Mouse (Mus musculus) ES-Bruce4 (cell line): ENCODE results near the gene Baiap2l2.
A peak's percentile ranks its signal among the peaks of the same experiment; 100 is the strongest.

ENCODE experiments used
- CTCF ChIP-seq: IDR thresholded peaks from one replicate; pipeline ENCODE4 v1.8.1; 2011; ENCODE audit warnings: low read depth, low read length
- EP300 ChIP-seq: IDR thresholded peaks from 2 replicates; pipeline ENCODE4 v1.6.1; 2011; ENCODE audit warnings: low read depth, low read length; ENCODE audit not compliant: insufficient read depth
- POLR2A ChIP-seq: IDR thresholded peaks from one replicate; pipeline ENCODE4 v1.8.1; 2011; ENCODE audit warnings: low read length; ENCODE audit not compliant: insufficient read depth

GRCm38 (mm10) chr15:79243234-79244042 lies 41.9 kb downstream of the Baiap2l2 start:
- TF ChIP-seq EP300 (peak; percentile 80; the same call in 1 of the 2 replicates), POLR2A (no peak), CTCF (peak; percentile 100)
